Mouse (Mus musculus): ENCODE measurements around the gene Gas7.

The Gas7 gene

DNA sequence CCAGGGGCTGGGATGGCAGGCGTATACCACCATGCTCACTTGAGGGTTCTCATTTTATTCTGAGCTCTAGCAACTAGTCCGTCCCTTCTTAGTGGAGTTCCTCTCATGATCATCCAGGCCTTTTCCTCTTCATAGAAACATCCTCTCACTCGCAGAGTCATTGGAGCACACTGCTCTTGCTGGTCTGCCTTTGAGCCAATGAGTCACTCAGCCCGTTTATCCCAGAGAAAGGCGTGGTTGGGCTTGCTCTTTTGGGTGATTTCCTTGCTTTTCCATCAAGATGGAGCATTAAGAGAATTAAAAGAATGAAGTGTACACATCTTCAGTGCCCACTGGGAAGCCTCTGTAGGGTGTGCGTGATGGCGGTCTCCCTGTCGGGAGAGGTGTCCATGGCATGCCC lies 206.2 kb downstream of the Gas7 start:
- DNase-seq: no peak

DNA sequence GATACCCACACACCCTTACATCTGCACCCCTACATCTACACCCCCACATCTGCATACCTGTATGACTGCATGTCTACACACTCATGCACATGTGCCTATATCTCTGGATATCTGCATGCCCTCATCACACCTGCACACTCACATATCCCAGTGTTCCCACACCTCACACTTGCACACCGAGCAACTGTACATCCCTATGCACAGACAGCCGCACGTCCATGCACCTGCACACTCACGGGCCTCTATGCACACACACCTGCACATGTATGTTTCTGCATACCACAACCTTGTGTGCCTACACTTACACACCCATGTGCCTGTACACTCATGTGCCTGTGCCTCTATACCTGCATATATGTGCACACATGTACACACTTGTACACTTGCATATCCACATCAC lies 208.2 kb downstream of the Gas7 start:
- no peak for DNase-seq

DNA sequence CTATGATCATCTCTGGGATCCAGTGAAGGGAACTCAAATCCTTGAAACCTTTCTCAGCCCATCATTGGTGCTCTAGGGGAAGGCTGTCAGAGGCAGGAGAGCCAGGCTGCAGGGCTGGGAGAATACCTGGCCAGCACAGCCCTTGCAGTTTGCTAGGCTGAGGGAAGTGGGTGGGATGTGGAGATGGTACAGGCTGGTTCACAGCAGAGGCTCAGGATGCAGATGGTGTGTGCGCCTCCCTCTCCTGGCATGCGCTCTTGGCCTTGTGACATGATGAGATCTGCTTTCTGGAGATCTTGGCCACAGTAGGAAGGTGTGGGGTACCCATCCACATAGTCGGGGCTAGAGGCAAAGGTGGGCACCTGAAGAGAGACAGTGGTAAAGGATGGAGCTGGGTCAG lies 209.0 kb downstream of the Gas7 start:
- no peak for DNase-seq

DNA sequence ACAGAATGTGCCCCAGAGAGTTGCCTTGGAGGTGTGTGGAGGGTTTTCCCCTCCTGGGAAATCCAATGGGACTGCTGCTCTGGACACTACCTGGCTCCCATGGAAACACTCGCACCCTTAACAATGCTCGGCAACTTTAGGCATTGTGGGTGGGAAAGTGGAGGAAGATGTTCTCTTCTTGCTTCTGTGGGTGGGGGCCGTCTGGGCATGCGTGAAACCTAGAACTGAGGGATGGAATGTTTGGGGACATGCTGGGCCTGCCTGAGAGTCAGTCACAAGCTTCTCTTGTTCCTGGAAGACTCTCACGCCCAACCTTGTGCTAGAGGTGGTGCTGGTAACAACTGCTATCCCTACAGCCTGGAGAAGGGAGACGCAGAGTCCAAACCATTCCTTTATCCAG lies 209.7 kb downstream of the Gas7 start:
- no peak for DNase-seq

DNA sequence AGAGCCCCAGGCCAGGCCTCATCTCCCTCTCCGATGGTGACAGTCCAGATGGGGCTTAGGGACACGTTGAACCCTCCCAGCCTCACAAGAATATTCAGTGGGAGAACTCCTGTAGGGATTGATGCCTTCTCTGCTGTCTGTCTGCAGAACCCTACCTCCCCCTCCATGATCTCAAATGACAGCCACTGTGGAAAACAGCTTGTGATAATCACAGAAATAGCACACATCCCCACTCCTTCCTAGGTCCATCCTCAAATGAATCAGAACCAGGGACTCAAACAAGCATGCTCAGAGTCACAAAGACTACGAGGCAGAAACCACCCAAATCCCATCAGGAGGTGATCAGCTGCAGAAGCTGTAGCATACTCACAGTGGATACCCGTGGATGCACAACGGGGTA lies 210.9 kb downstream of the Gas7 start:
- DNase-seq: no peak

DNA sequence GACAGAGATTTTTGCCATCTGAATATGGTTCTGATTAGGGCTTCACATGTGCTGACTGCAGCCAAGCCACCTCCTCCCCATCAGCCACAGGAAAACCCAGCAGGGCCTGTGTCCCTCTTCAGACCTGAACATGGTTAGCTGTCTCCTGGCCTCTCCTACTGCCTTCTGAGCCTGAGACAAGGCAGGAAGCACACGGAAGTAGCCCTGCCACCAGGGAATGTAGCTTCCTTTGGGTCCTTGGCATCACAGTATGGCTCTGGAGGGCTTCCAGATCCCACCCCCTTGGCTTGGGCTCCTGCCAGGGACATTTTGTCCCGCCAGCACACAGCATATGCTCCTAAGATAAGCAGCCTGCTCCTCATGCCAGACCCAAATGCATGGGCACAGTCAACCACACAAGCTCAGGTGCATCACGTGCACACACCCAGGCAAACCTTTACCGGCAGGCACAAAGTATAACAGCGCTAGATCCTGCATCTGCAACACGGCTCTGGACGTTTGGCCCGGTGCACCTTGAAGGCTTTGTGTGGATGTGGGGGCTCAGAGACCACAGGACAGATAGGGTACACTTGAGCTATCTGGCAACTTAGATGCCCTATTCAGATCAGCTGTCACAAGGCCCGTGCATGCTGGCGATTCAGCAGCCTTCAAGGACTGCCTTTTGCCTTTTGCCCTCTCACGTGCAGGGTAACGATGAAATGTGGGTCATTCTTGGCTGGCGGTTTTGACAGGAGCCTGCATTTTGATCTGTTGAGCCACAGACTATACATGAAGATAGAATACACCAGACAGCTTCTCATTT lies 212.5 kb downstream of the Gas7 start:
- DNase-seq: no peak

DNA sequence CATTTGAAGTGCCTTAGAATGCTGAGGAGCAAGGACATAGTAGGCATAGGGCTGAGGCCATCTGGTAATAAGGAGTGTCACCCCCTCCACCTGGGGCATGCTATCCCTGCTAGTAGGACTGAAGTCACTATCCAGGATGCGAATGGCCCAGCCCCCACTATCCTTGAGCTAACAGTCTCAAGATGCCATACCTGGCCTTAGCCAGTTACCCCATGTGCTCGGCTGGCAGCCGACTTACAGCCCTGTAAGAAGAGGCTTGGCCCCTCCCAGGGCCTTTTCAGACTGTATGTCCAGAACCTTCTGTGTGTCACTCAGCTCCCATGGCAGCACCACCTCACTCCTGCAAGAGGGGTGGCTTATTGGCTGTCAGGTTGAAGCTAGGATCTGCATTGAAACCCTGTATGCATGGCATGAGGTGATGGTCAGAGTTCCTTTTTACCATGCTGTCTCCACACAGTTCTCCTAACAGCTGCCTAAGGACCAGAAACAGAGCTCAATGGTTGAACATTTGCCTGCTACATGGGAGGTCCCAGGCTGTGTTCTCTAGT lies 213.3 kb downstream of the Gas7 start:
- DNase-seq: no peak

DNA sequence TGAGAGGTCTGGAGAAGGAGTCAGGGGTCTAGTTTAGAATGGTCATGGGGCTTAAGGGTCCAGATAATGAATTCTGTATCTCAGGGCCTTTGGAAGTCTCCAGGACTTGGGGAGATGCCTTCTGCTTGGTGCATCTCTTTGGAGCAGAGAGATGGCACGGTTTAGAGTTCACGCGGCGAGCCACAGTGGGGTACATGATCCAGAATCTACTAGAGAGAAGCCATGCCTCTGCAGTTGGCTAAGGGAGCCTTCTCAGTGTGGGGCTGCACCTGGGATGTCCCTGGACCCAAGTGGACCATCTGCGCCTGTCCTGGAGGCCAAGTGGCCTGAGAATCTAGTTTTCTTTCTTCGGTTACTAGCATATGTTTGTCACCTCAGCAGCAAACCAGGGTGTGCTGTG lies 214.8 kb downstream of the Gas7 start:
- DNase-seq: no peak

DNA sequence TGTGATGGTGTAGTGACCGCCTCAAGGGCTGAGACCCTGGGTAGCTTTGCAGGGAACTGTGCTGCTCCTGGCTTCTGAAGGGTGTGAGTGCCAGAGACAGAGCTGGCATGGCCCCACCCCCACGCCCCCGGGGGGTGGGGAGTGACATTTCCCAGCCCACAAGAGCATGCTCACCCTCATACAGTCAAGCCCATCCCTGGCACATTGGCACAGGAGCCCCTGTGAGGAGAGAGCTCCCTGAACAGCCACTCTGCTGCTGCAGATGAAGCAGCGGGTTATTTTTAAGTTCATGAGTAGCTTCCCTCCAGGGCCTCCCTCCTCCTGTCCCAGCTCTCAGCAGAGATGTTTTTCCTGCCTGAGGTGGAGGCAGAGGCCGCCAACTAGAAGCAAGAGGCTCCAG lies 216.9 kb downstream of the Gas7 start:
- no peak for DNase-seq

DNA sequence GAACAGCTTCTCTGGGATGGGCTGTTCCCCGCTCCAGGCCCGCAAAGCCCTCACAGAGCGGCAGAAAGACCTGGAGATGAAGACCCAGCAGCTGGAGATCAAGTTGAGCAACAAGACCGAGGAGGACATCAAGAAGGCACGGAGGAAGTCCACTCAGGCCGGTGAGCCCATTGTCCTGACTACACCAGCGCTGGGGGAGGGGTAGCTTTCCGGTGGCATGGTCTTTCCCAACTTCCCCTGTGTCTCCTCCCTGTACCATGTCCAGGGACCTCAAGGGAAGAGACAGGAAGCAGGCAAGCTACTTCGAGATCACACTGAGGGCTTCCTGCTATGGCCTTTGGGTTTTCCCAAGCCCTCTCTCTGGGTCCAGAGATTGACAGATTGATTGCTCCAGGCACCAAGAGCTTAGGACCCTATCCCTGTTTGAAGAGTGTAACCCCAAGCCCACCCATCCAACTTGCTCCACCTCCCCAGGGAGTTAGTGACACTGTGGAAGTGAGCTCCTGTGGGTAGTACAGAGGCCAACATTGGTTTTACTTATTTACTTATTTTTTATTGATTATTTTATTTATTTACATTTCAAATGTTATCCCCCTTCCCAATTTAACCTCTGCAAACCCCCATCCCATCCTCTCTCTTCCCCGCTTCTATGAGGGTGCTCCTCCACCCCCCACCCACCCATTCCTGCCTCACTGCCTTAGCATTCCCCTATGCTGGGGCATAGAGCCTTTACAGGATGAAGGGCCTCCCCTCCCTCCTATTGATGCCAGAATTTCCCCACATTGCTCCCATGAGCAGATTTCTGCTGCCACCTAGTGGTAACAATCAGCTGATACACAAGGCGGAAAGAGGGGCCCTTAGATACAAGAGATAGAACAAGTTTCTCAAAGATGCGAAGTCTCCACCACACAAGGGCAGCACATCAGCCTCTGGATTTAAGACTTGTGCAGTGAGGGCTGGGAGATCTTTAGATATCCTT lies 220.6 kb downstream of the Gas7 start:
- DNase-seq: peak; percentile 85

DNA sequence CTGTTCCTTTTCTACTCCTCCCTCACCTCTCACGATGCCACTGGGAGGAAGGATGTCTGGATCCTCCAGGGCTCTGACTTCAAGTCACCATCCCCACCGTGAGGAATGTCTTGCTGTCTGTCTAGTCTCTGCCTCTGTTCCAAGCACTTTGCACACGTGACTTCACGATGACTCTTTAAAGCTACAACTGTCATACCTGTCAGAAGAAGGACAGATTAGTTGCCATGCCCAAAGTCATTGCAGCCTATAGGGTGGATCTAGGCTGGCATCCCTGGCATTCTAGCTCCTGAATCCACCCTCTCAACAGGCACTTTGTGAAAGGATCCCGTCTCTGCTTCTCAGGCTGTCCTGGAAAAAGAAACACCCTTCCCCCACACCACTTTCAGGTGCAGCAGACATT lies 224.1 kb downstream of the Gas7 start:
- no peak for DNase-seq

DNA sequence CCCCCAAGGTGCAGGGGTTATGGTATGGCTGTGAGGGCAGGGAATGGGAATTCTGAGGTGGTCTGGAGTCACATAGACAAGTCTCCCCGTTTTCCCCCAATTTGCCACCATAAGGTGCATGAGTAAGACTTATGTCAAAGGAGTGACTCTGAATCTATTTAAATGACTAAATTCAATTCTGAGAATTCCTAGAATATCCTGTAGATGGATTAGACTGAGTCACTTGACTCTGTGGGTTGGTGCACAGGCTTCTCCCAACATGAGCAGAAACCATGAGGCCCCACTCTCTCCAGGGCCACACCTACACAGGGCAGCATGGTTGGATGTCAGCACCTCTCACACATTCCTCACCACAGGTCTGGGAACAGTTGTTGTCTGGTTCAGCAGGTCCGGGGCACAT lies 224.7 kb downstream of the Gas7 start:
- no peak for DNase-seq

DNA sequence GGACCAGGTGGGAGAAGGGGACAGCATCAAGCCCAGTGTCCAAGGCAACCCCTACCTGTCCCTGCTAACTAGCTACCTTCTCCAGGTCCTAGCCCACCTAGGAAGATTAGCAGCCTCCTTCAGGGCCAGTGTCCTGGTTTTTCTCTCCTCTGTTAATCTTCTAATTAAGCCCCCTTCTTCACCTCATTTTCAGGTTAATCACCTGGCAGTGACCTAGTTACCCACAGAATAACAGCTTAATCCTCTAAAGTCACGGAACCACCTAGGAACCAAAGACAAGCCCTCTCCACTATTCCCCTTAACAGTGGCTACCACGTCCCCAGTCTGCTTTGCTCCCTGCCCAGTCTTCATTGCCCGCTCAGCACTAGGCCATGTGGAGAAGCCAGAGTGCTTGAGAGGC lies 226.6 kb downstream of the Gas7 start:
- peak; percentile 57 for DNase-seq

DNA sequence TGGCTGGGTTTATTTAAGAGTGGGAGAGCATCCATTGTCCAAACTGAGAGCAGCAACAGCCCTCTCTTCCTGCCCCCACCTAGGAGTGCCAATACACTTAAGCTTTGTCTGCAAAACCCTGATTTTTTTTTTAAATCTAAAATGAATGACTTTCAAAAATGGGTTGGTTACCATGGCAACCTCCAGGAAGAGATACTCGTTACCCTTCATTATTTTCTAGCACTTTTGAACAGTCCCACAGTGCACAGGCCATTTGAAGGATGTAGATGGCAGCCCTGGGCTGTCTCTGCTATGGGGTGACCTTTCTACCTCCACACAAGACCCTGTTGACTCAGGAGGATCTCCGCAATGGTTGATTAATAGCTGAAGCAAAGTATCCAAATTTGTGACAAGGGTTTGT lies 230.9 kb downstream of the Gas7 start:
- DNase-seq: no peak

DNA sequence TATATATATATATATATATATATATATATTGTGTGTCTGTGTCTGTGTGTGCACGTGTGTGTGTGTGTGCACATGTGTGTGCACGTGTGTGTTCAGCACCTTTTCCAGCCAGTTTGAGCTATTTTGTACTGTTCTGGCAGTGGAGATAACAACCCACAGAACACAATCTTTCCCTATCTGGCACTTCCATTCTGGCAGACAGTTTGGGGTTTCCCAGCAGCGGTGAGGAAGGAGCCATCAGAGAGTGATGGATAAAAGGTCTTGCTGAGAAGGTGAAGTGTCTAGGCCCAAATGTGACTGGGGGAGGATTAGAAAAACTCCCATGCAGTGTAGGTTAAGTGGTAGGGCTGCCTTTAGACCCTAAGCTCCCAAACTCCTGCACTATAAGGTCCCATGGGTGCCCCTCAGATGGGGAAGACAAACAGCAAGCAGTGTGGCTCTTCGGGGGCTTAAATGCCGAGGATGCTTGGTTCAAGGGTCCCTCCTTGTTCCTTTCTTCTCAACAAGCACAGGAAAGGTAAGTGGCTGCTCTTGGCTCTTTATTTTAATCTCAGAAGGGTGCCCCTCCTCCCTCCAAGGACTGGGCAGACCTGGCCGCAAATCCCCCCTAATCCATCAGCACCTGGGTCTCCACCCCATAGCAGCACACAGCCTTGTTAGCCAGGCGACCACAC lies 239.6 kb downstream of the Gas7 start, which contains the start of gene Rcvrn:
TSS of gene Rcvrn (plus strand) at position 624 of the 674 bp plus-strand sequence.
- DNase-seq: no peak

DNA sequence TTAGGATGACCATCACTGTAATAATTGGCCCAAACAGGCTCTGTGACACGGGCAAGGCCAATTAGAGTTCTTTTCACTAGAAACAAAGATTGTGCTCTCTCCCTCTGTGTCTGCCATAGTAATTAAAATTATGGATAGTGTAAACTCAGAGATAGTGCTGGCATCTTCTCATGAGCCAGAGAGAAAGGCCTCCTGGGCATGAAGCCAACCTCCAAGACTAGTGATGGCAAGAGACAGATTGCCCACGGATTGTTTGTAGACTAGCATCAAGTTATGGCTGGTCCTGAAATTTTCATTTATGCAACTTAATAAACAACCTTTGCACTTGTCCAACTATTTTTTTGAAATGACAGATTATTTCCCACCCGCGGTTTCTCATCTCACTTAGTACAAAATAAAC lies 257.7 kb downstream of the Gas7 start:
- peak; percentile 13 for DNase-seq

DNA sequence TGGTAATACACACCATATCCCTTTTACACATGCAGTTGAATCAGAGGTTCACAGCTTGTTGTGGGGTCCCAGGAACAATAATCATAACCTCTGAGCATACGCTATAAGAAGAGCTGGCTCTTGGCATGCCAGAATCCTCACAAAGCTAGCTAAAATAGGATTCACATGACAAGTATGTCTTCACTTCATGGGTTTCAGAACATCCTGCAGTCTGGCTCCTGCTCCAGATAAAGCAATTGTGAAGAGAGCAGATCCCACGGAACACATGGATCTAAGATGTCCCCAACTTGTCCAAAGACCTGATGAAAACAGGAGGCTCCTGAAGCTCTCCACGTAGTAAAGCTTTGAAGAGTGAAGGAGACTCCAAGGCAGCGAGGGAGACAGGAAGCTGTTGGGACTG lies 260.1 kb downstream of the Gas7 start:
- DNase-seq: no peak

DNA sequence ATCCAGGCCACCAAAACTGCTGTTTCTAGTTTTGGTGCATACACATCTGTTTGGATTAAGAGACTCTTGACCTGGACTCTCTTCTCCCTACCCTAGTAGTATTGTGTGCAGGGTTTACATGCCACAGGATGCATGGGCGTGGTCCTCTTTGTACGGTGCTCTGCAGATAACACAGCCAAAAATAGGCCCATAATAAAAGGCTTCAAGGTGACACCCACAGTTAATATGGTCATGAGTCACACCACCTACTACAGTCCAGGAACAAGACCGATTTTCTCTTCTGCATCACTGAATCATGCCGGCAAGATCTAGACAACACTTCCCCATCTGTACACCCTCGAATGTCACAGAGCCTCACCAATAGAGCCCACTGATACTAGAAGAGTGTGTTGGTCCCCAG lies 266.2 kb downstream of the Gas7 start:
- no peak for DNase-seq

DNA sequence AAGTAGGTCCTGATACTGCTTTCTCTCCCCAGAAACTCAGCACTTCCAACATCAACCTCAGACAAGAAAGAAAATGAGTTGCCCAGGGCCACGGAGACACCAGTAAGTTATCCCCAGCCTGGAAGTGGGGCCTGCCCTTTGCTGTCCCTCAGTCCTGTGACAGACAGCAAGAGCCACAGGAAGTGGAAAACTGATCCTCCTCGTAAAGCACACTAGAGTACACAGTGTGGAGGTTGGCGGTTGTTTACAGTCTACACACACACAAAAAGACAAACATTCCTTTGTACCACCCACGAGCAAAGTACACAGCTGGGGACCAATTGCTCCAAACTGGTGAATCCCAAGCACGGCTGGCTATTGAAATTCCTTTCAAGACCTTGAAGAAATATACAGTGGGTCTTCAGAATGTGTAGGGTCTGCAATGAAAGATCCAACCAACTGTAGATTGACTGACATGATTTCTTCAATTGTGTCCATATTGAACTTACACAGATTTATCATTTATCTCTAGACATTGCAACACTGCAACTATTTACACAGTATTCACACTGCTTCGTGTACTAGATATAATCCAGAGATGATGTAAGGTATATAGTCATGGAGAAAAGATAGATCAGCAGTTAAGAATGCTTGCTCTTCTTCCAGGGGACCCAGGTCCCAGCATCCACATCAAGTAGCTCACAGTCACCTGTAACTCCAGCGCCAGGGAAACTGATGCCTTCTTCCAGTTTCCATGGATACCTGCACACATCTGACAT lies 267.3 kb downstream of the Gas7 start:
- DNase-seq: no peak

DNA sequence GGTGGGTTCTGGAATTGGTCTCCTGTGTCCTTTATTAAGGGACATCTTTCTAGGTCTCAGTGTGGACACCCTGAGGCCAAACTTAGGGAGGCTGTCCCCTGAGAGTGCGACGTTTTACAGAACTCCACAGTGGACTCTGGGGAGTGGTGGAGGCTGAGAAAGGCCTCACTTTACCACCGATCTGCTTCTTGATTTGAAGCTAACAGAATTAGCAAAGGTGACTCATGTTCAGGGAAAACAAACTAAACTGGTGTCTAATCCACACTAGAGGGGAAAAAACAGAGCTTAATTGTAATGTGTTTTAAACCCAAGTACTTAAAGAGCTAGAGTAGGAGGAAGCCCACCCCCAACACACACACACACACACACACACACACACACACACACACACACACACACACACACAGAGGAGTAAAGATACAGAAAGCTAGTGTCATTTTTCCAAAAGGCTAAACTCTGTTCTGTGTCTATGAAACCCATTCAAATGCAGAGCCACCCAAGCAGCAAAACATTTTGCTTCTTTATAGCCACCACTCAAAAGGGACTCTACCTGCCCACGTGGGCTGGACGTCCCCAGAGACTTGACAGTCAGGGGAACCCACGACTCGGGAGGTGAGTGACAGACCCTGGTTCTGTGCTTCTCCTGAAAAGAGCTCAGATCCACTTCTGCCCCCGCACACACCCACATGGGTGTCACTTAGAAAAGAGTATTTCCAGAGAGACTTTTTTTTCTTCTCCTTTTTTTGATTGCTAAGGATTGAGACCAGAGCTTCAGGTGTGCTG lies 268.2 kb downstream of the Gas7 start:
- no peak for DNase-seq

DNA sequence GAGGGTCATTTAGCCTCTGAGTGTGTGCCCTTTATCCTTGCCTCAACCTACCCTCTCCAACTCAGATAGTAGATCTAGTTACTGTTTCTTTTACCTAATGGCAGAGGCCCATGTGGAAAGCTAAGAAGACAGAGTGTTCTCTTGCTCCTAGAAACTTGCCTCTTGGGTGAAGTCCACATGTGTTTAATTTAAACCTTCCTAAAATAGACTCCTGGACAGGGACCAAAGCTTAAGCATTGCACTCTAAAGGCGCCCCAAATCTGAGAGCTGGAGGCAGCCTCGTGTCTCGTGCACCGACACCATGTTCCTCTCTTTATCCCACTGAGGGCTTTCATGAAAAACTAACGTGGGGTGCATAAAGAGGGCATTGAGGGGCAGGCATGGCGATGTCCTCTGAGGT lies 271.9 kb downstream of the Gas7 start:
- no peak for DNase-seq

DNA sequence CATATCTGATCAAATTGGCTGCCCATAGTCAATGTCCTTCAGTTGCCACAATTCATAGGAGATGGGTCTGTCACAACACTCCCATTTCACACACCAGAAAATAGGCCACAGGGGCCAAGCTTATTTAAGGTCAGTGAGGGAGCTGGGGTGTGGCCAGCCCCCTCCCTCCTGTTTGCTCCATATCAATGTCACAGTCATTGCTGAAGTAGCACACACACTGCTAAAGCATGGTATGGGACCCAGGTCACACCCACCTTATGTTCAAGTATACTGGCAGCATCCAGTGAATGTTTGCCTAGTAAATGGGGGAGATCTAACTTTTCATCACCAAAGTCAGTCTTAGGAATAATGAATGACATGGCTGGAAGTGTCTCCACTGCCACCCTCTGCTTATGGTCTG lies 273.5 kb downstream of the Gas7 start:
- no peak for DNase-seq

Data from retina, postnatal 1 day (tissue).